Mouse (Mus musculus): Measurements from ENCODE around the gene Rbm47. TPM values are rescaled to one million over a fixed set of nuclear protein-coding genes. Genes with fewer than 3 reads are reported as not detected.

Gene Rbm47
- polyA plus RNA-seq (2015; fragmentation: Nextera tagmentation; extraction: Ambion mirVana): 0.79 and 2.4 TPM in 2 replicates

GRCm38 (mm10) chr5:66173018-66173417 is at the start of gene Rbm47:
Gene Rbm47 (minus strand): TSS chr5:66173118.

DNA sequence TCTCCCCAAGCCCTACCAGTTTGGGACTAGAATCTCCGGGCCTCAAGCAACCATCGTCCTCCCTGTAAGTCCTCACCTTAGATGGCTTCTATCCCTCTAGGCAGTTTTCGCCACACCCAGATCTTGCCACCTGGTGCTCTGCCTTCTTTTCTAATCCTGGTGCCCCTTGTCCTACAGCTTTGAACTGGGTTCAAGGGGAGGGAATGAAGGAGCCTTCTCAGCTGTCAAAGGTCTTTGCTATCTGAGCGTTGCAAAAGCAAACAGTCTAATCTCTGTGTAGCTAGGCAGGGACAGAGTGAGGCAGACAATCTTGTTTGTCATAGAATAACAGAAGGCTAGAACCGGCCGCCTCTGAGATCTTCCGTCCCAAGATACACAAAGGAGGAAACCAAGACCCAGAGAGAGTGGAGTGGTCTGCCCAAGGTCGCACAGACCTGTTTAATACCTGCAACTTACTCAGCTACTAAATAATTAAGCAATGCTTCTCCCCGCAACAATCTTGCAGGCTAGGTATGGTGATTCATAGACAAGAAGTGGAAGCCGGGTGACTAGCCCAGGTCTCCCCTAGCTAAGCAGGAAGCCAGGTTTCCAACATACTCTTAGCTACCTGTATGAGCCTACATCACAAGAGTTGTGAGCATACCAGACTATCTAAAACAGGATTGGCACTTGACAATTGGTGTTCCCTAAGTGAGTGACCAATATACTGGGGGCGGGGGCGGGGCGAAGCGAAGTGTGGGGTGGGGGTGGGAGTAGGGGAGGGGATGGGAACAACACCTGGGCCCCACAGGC is 168.6 kb downstream of the Rbm47 start, which contains the start of gene 9130230L23Rik:
TSS of gene 9130230L23Rik (minus strand) at position 152 of the 792 bp plus-strand sequence.

Small RNA genes within 50 kb of the gene (microRNA-seq; reads per million reads assigned to microRNA genes)
- gene Gm25952: not detected

Other genes starting within 250 kb of the Rbm47 start
- 0.10 TPM in 1 of 2 replicates, not detected in the other for gene Chrna9, start 238.2 kb downstream of the Rbm47 start, polyA plus RNA-seq (2015; fragmentation: Nextera tagmentation; extraction: Ambion mirVana)
- not detected in 2 replicates for gene 9130230L23Rik, start 168.8 kb downstream of the Rbm47 start, polyA plus RNA-seq (2015; fragmentation: Nextera tagmentation; extraction: Ambion mirVana)
- gene Nsun7, start 86.8 kb upstream of the Rbm47 start, polyA plus RNA-seq (2015; fragmentation: Nextera tagmentation; extraction: Ambion mirVana): 2.8 and 3.0 TPM in 2 replicates